Mouse (Mus musculus) hindbrain, embryonic 12.5 days (tissue): ENCODE measurements around the gene Fam53a. TPM values are rescaled to one million over a fixed set of nuclear protein-coding genes. Genes with fewer than 3 reads are reported as not detected.

Experiments used
- ATAC-seq: fragments of 200-750 bp; cut with Nextera tagmentation; 2 replicates; pipeline ENCODE4 v1.8.0; 2017; ENCODE audit warnings: moderate TSS enrichment; ENCODE audit not compliant: low FRiP score
- H3K27ac ChIP-seq: fragments of 300-500 bp; sonication (generic); 2 replicates; pipeline ENCODE4 v1.5.1; 2016; ENCODE audit warnings: mild to moderate bottlenecking
- H3K27me3 ChIP-seq: fragments of 300-500 bp; sonication (generic); 2 replicates; pipeline ENCODE4 v1.6.1; 2016; ENCODE audit warnings: mild to moderate bottlenecking
- H3K36me3 ChIP-seq: fragments of 300-500 bp; sonication (generic); 2 replicates; pipeline ENCODE4 v1.6.1; 2016; ENCODE audit warnings: mild to moderate bottlenecking
- H3K4me1 ChIP-seq: fragments of 300-500 bp; sonication (generic); 2 replicates; pipeline ENCODE4 v1.6.1; 2016
- H3K4me2 ChIP-seq: fragments of 300-500 bp; sonication (generic); replicated peaks from 2 replicates; pipeline ENCODE4 v1.6.1; 2016; ENCODE audit warnings: mild to moderate bottlenecking
- H3K4me3 ChIP-seq: fragments of 300-500 bp; sonication (generic); 2 replicates; pipeline ENCODE4 v1.5.1; 2016; ENCODE audit warnings: mild to moderate bottlenecking
- H3K9ac ChIP-seq: fragments of 300-500 bp; sonication (generic); 2 replicates; pipeline ENCODE4 v1.6.1; 2016; ENCODE audit warnings: mild to moderate bottlenecking, moderate library complexity
- H3K9me3 ChIP-seq: fragments of 300-500 bp; sonication (generic); replicated peaks from 2 replicates; pipeline ENCODE4 v1.6.1; 2016; ENCODE audit warnings: mild to moderate bottlenecking
- WGBS: fragments of 180-500 bp; shearing (Covaris S2); methylation state at CpG from one replicate; pipeline ENCODE4 v1.1.7; 2016; 5-methylcytosine and 5-hydroxymethylcytosine counted together
- polyA plus RNA-seq: library from polyadenylated mRNA; unstranded; fragments of >200 nt; fragmentation: Nextera tagmentation; extraction: Ambion mirVana; gene quantifications from 2 replicates; pipeline ENCODE4 v1.2.1, GENCODE M21; 2016

Gene Fam53a
- polyA plus RNA-seq, 1 experiment from 2014 or later, result 50.8 TPM

DNA sequence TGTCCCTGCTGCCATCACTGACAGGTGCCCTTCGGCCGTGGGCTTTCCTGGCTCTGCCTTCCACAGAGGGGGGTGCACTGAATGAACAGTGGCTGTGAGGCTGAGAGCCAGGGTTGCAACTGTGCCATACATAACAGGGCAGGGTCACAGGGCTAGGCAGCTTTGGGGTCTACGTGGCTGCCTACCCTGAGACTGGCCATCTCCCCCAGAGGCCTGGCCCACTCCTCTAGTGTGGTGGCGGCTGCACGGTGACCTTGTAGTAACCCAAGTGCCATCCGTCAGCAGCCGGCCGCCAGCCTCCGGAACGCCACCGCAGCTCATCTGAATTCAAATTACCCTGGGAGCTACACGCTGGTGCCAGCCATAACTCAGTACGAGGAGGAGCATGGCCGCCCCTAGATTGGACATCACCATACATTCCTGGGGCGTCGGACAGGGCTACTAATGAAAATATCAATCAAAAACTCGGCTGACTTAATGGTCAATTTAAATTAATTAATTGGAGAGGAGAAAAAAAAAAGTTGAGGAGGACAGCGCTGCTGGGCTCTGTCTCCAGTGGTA lies 41.9 kb downstream of the Fam53a start:
- 0 out of 2 replicates have a peak, but pooled peaks have one; percentile 24 for ATAC-seq
- Histone ChIP-seq H3K4me2 (no peak overlapping the region), H3K9ac (no peak overlapping the region), H3K36me3 (no peaks in the 10 kb centered on the region), H3K9me3 (no peaks in the 10 kb centered on the region), H3K4me3 (no peak overlapping the region), H3K27ac (no peak overlapping the region), H3K4me1 (peaks cover 4% of the 10 kb centered on the region; the same call in 1 of the 2 replicates), H3K27me3 (peaks cover 8% of the 10 kb centered on the region; the same call in 1 of the 2 replicates)
- WGBS, result 66% methylated on average over 18 of the region's 18 CpGs

DNA sequence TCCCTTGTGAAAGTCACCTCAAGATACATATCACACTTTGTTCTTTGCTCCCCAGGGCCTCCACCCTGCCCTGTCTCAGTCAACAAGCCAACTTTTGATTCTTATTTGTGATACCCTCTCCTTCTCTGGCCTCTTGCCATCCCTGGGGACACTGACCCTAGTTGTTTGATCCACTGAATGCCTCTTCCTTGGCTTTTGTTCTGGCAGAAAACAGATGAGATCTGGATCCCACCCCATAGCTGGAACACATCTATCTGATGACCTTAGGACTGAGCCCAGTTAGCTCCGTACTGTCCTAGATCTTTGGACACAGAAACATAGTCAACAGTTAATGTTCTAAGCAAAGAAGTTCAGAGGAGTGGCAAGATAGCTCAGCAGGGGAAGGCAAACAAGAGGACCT lies 49.1 kb downstream of the Fam53a start:
- H3K4me3 ChIP-seq, result no peak overlapping the region
- no peak for ATAC-seq
- 0 out of 2 replicates have a peak, but pooled peaks cover 2% of the 10 kb centered on the region for H3K4me1 ChIP-seq
- H3K9ac ChIP-seq, result no peak overlapping the region
- H3K36me3 ChIP-seq, result no peaks in the 10 kb centered on the region
- H3K27ac ChIP-seq, result no peak overlapping the region
- WGBS, result 63% methylated on average over 1 of the region's 1 CpGs
- no peaks in the 10 kb centered on the region; the same call in 1 of the 2 replicates for H3K27me3 ChIP-seq
- no peak overlapping the region for H3K4me2 ChIP-seq
- no peaks in the 10 kb centered on the region for H3K9me3 ChIP-seq

DNA sequence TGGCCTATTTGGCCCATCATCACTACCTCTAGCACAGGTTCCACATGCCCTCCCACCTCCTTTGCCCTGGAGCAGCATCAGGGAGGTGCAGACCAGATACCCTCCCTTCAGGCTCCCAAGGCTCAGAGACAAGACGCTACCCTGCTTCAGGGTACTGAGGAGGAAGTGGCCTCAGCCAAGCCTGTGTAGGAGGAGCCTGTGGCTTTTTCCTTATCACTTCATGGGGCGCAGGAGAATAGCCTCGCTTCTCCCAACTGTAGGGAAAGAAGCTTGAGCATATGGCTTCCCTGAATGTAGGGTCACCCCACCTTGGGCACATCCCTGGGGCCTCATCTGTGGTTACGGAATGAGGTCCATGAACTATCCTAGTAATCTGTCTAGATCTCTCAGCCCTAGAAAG lies 55.2 kb downstream of the Fam53a start:
- H3K9me3 ChIP-seq, result no peaks in the 10 kb centered on the region
- H3K4me3 ChIP-seq, result no peak overlapping the region
- H3K4me1 ChIP-seq, result no peaks in the 10 kb centered on the region
- no peak overlapping the region for H3K9ac ChIP-seq
- no peaks in the 10 kb centered on the region for H3K36me3 ChIP-seq
- no peak overlapping the region for H3K4me2 ChIP-seq
- no peak overlapping the region for H3K27ac ChIP-seq
- WGBS, result 88% methylated on average over 4 of the region's 4 CpGs
- no peaks in the 10 kb centered on the region; the same call in 1 of the 2 replicates for H3K27me3 ChIP-seq
- ATAC-seq, result no peak

DNA sequence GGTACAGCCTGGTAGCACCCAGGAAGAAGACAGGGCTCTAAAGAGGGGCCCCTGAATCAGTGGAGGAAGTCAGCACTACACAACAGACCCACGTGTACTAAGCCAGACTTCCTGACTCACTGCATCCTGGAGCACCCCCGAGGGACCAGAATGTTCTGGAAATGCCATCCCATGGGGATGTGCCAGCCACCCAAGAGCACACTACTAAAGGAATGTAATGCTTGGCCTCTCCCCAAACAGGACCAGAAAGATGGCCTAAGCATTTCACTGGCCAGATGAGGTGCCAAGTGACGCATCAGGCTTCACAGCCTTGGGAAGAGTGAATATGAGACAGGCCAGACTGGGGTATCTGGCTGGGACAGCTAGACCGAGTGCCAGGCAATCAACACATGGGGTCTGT lies 63.5 kb downstream of the Fam53a start:
- no peak for ATAC-seq
- no peaks in the 10 kb centered on the region for H3K9me3 ChIP-seq
- no peaks in the 10 kb centered on the region; the same call in 1 of the 2 replicates for H3K27me3 ChIP-seq
- H3K4me3 ChIP-seq, result no peak overlapping the region
- no peak overlapping the region for H3K4me2 ChIP-seq
- 86% methylated on average over 4 of the region's 4 CpGs for WGBS
- no peak overlapping the region for H3K9ac ChIP-seq
- no peak overlapping the region for H3K27ac ChIP-seq
- peaks cover 2% of the 10 kb centered on the region; the same call in 1 of the 2 replicates for H3K4me1 ChIP-seq
- H3K36me3 ChIP-seq, result no peaks in the 10 kb centered on the region

DNA sequence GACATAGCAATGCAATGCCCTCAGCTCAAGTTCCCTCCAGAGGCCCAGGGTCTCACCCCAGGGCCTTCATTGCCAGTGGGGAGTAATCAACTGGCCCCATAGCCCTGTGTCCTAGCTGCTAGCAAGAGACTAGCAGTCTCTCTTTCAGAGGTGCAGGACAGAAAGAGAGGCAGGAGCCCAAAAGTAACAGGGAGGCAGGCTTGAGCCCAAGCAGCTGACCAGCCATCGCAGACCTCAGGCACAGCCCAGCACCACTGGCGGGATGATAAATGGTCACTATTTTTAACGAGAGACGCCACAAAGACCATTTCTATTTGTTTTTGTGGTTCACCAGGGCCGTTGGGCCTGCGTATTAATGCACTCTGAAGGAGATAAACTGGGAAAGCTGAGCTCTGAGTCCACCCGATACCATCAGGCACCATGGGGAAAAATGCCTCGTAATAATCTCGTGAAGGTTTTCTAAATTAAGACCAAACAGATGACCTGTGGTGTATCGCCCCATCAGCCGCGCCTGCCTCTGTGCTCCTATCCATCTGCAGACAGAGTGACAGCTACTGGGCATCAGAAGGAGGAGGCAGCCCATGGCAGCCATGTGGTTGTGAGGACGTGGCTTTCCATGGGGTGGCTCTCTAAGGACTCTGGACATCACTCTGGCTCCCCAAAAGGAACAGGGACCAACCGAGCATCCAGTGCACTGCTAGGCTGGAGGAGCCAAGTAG lies 73.0 kb downstream of the Fam53a start:
- no peaks in the 10 kb centered on the region for H3K9me3 ChIP-seq
- ATAC-seq, result no peak
- H3K4me3 ChIP-seq, result no peak overlapping the region
- no peak overlapping the region for H3K27ac ChIP-seq
- H3K36me3 ChIP-seq, result no peaks in the 10 kb centered on the region
- H3K9ac ChIP-seq, result no peak overlapping the region
- WGBS, result 75% methylated on average over 14 of the region's 14 CpGs
- H3K27me3 ChIP-seq, result no peaks in the 10 kb centered on the region
- H3K4me2 ChIP-seq, result no peak overlapping the region
- H3K4me1 ChIP-seq, result 0 out of 2 replicates have a peak, but pooled peaks cover 2% of the 10 kb centered on the region

Other genes starting within 250 kb of the Fam53a start
- gene Nkx1-1, start 195.7 kb downstream of the Fam53a start, polyA plus RNA-seq, result 2.8 and 3.2 TPM in 2 replicates
- gene Gm9903, start 290 bp upstream of the Fam53a start, polyA plus RNA-seq, result 0.35 and 1.3 TPM in 2 replicates
- gene Slbp, start 22.9 kb upstream of the Fam53a start, polyA plus RNA-seq, result 182 and 186 TPM in 2 replicates
- gene Tacc3, start 28.5 kb upstream of the Fam53a start, polyA plus RNA-seq, result 161 TPM in 2 replicates
- gene Tmem129, start 28.8 kb upstream of the Fam53a start, polyA plus RNA-seq, result 33.3 and 33.8 TPM in 2 replicates
- 63.6 and 68.4 TPM in 2 replicates for gene Fgfr3, start 92.0 kb upstream of the Fam53a start, polyA plus RNA-seq
- 57.3 and 58.0 TPM in 2 replicates for gene Letm1, start 153.2 kb upstream of the Fam53a start, polyA plus RNA-seq
- 98.9 and 104 TPM in 2 replicates for gene Nsd2, start 191.1 kb upstream of the Fam53a start, polyA plus RNA-seq